Mouse (Mus musculus) thymus, postnatal 14 days (tissue): ENCODE results near the gene Car1.
"Not testable (repeated sequence)": the region's sequence is repeated elsewhere in the genome, so short reads cannot be mapped to it uniquely, and the experiment has no call there.

Experiments
- DNase-seq: peaks from one replicate; pipeline ENCODE4 v3.0.0; 2021

Car1 gene

GRCm38 (mm10) chr3:14808211-14808610 is at the start of gene Car1:
Car1 (minus strand) TSS chr3:14808368.
- DNase-seq: no peak

GRCm38 (mm10) chr3:14857874-14858273 is 49.7 kb upstream of the Car1 start:
- DNase-seq: no peak

GRCm38 (mm10) chr3:14854446-14854845 is 46.3 kb upstream of the Car1 start:
- no peak for DNase-seq

- DNase-seq: no peak
Measured at GRCm38 (mm10) chr3:14853966-14854365, 45.8 kb upstream of the Car1 start.

GRCm38 (mm10) chr3:14848587-14849254 is 40.6 kb upstream of the Car1 start:
- DNase-seq: no peak

- DNase-seq: no peak
Measured at GRCm38 (mm10) chr3:14839466-14840118, 31.4 kb upstream of the Car1 start.

GRCm38 (mm10) chr3:14838936-14839335 is 30.8 kb upstream of the Car1 start:
- no peak for DNase-seq

GRCm38 (mm10) chr3:14832766-14833165 is 24.6 kb upstream of the Car1 start:
- DNase-seq: no peak

- no peak for DNase-seq
Measured at GRCm38 (mm10) chr3:14831219-14831835, 23.2 kb upstream of the Car1 start.

GRCm38 (mm10) chr3:14828896-14829295 is 20.7 kb upstream of the Car1 start:
- DNase-seq: no peak

GRCm38 (mm10) chr3:14819844-14820504 is 11.8 kb upstream of the Car1 start:
- DNase-seq: no peak

- DNase-seq: not testable (repeated sequence)
Measured at GRCm38 (mm10) chr3:14815396-14815795, 7.2 kb upstream of the Car1 start.

GRCm38 (mm10) chr3:14806702-14807101 is 1.5 kb downstream of the Car1 start:
- no peak for DNase-seq

- DNase-seq: no peak
Measured at GRCm38 (mm10) chr3:14805962-14806361, 2.2 kb downstream of the Car1 start.

- no peak for DNase-seq
Measured at GRCm38 (mm10) chr3:14804906-14805305, 3.3 kb downstream of the Car1 start.

GRCm38 (mm10) chr3:14797069-14797468 is 11.1 kb downstream of the Car1 start:
- DNase-seq: no peak

GRCm38 (mm10) chr3:14795292-14796020 is 12.7 kb downstream of the Car1 start:
- DNase-seq: no peak

GRCm38 (mm10) chr3:14792032-14792431 is 16.1 kb downstream of the Car1 start:
- DNase-seq: no peak

- DNase-seq: no peak
Measured at GRCm38 (mm10) chr3:14787607-14788006, 20.6 kb downstream of the Car1 start.

GRCm38 (mm10) chr3:14787136-14787535 is 21.0 kb downstream of the Car1 start:
- DNase-seq: no peak

- no peak for DNase-seq
Measured at GRCm38 (mm10) chr3:14786551-14787079, 21.6 kb downstream of the Car1 start.

GRCm38 (mm10) chr3:14785353-14785752 is 22.8 kb downstream of the Car1 start:
- no peak for DNase-seq

GRCm38 (mm10) chr3:14783198-14783597 is 25.0 kb downstream of the Car1 start:
- DNase-seq: not testable (repeated sequence)
